Mouse (Mus musculus) stomach, postnatal 0 days (tissue): ENCODE results near the gene Htt. TPM values are rescaled to one million over a fixed set of nuclear protein-coding genes. Genes with fewer than 3 reads are reported as not detected.

Source experiments
- ATAC-seq: fragments of 200-750 bp; cut with Nextera tagmentation; 2 replicates; pipeline ENCODE4 v1.8.0; 2017; ENCODE audit not compliant: low FRiP score, low TSS enrichment
- DNase-seq: peaks from one replicate; pipeline ENCODE4 v3.0.0-alpha.2; 2016; ENCODE audit warnings: low spot score
- H3K27ac ChIP-seq: fragments of 300-500 bp; sonication (generic); replicated peaks from 2 replicates; pipeline ENCODE4 v1.5.1; 2014; ENCODE audit warnings: mild to moderate bottlenecking, control low read depth
- H3K27me3 ChIP-seq: fragments of 300-500 bp; sonication (generic); 2 replicates; pipeline ENCODE4 v1.6.1; 2014; ENCODE audit warnings: low read length; ENCODE audit not compliant: control insufficient read depth, insufficient read depth
- H3K36me3 ChIP-seq: fragments of 300-500 bp; sonication (generic); 2 replicates; pipeline ENCODE4 v1.6.1; 2014; ENCODE audit warnings: low read length, mixed read lengths; ENCODE audit not compliant: control insufficient read depth, insufficient read depth
- H3K4me1 ChIP-seq: fragments of 300-500 bp; sonication (generic); replicated peaks from 2 replicates; pipeline ENCODE4 v1.6.1; 2014; ENCODE audit warnings: antibody characterized with exemption; ENCODE audit not compliant: control insufficient read depth, insufficient read depth
- H3K4me2 ChIP-seq: fragments of 300-500 bp; sonication (generic); replicated peaks from 2 replicates; pipeline ENCODE4 v1.6.1; 2014; ENCODE audit warnings: low read depth, mild to moderate bottlenecking, control low read depth, moderate library complexity
- H3K4me3 ChIP-seq: fragments of 300-500 bp; sonication (generic); 2 replicates; pipeline ENCODE4 v1.5.1; 2014; ENCODE audit warnings: low read depth, low read length, control low read depth
- H3K9ac ChIP-seq: fragments of 300-500 bp; sonication (generic); 2 replicates; pipeline ENCODE4 v1.6.1; 2014; ENCODE audit warnings: mild to moderate bottlenecking, low read length, control low read depth, mixed read lengths
- H3K9me3 ChIP-seq: fragments of 300-500 bp; sonication (generic); 2 replicates; pipeline ENCODE4 v1.6.1; 2016; ENCODE audit warnings: low read length; ENCODE audit not compliant: control insufficient read depth
- CTCF ChIP-seq: IDR thresholded peaks from 2 replicates; pipeline ENCODE4 v1.5.1; 2016; ENCODE audit warnings: antibody characterized with exemption, low read depth, mild to moderate bottlenecking, moderate library complexity
- EP300 ChIP-seq: optimal IDR thresholded peaks from 2 replicates; pipeline ENCODE3; 2016; ENCODE audit warnings: antibody characterized with exemption
- WGBS: fragments of 180-500 bp; shearing (Covaris S2); extraction: QIAGEN DNeasy Blood & Tissue Kit; methylation state at CpG from one replicate; pipeline ENCODE4 v1.1.7; 2014; 5-methylcytosine and 5-hydroxymethylcytosine counted together
- polyA plus RNA-seq: library from polyadenylated mRNA; unstranded; fragments of >200 nt; fragmentation: Nextera tagmentation; extraction: Ambion mirVana; gene quantifications from 2 replicates; pipeline ENCODE4 v1.2.1, GENCODE M21; 2015

Htt gene
- polyA plus RNA-seq, 1 experiment from 2014 or later = 3.5 TPM

- 72% methylated on average over 2 of the region's 2 CpGs for WGBS
- no peaks in the 10 kb centered on the region for H3K27me3 ChIP-seq
- no peaks in the 10 kb centered on the region for H3K36me3 ChIP-seq
- no peak overlapping the region for H3K9ac ChIP-seq
- no peak overlapping the region for H3K4me3 ChIP-seq
- TF ChIP-seq CTCF (no peak), EP300 (no peak)
- no peaks in the 10 kb centered on the region for H3K4me1 ChIP-seq
- H3K4me2 ChIP-seq = no peak overlapping the region
- H3K27ac ChIP-seq = 0 out of 2 replicates have a peak overlapping the region, but pooled peaks have one; percentile 2
- no peak for DNase-seq
- H3K9me3 ChIP-seq = no peaks in the 10 kb centered on the region
- ATAC-seq = no peak
Observed at GRCm38 (mm10) chr5:34931091-34931490, 169.6 kb downstream of the Htt start.

- Histone ChIP-seq H3K36me3 (no peaks in the 10 kb centered on the region), H3K27me3 (no peaks in the 10 kb centered on the region), H3K4me3 (no peak overlapping the region), H3K9ac (no peak overlapping the region), H3K4me1 (no peaks in the 10 kb centered on the region), H3K9me3 (no peaks in the 10 kb centered on the region), H3K27ac (peak overlapping the region; percentile 59), H3K4me2 (no peak overlapping the region)
- DNase-seq (no peak), ATAC-seq (no peak)
- WGBS = 46% methylated on average over 11 of the region's 11 CpGs
- TF ChIP-seq EP300 = no peak
- TF ChIP-seq CTCF = no peak
Observed at GRCm38 (mm10) chr5:34931516-34932457, 170.2 kb downstream of the Htt start.

- DNase-seq = no peak
- ATAC-seq = peak; percentile 78
Observed at GRCm38 (mm10) chr5:34932458-34932806, 170.9 kb downstream of the Htt start.

GRCm38 (mm10) chr5:34933461-34933860 lies 171.9 kb downstream of the Htt start:
- ATAC-seq (no peak), DNase-seq (no peak)
- Histone ChIP-seq H3K4me3 (no peak overlapping the region), H3K27me3 (no peaks in the 10 kb centered on the region), H3K27ac (no peak overlapping the region), H3K9me3 (no peaks in the 10 kb centered on the region), H3K4me2 (no peak overlapping the region), H3K9ac (no peak overlapping the region), H3K4me1 (no peaks in the 10 kb centered on the region), H3K36me3 (no peaks in the 10 kb centered on the region)
- peak; percentile 64 for TF ChIP-seq CTCF
- no peak for TF ChIP-seq EP300
- WGBS = 88% methylated on average over 1 of the region's 1 CpGs

More at GRCm38 (mm10) chr5:34932458-34932806, 170.9 kb downstream of the Htt start:
- no peaks in the 10 kb centered on the region for H3K4me1 ChIP-seq
- H3K4me2 ChIP-seq = no peak overlapping the region
- H3K27ac ChIP-seq = no peak overlapping the region
- 39% methylated on average over 4 of the region's 4 CpGs for WGBS
- H3K9ac ChIP-seq = no peak overlapping the region
- no peak overlapping the region for H3K4me3 ChIP-seq
- no peaks in the 10 kb centered on the region for H3K36me3 ChIP-seq
- H3K27me3 ChIP-seq = no peaks in the 10 kb centered on the region
- H3K9me3 ChIP-seq = no peaks in the 10 kb centered on the region
- TF ChIP-seq EP300 = no peak
- TF ChIP-seq CTCF = no peak

- Histone ChIP-seq H3K4me1 (no peaks in the 10 kb centered on the region), H3K36me3 (no peaks in the 10 kb centered on the region), H3K4me3 (no peak overlapping the region), H3K27ac (no peak overlapping the region), H3K4me2 (no peak overlapping the region), H3K9ac (no peak overlapping the region), H3K9me3 (no peaks in the 10 kb centered on the region), H3K27me3 (no peaks in the 10 kb centered on the region)
- ATAC-seq = no peak
- 53% methylated on average over 10 of the region's 10 CpGs for WGBS
- no peak for TF ChIP-seq CTCF
- no peak for TF ChIP-seq EP300
- no peak for DNase-seq
Observed at GRCm38 (mm10) chr5:34941710-34942470, 180.3 kb downstream of the Htt start.
